16 mouse cellular contexts compared by ENCODE assay signal in genomic region chr14:22036338-22036737, GRCm38 (mm10). TPM values are rescaled to one million over a fixed set of nuclear protein-coding genes. Genes with fewer than 3 reads are reported as not detected.
DNase-seq lines count a peak whose midpoint lies in the region; ATAC-seq and TF ChIP-seq lines count a peak whose summit lies in the region.
"Had no signal": no experiment of that assay in that cellular context is flagged by ENCODE, and none has a peak within 500 bp of the region (broad histone marks: within the 10 kb centered on the region; RNA-seq: fewer than 3 reads in every experiment).

No protein-coding gene starts in this region.

- H3K36me3 ChIP-seq in hindbrain, embryonic 10.5 days: no peaks in the 10 kb centered on the region
- H3K36me3 ChIP-seq in hindbrain, embryonic 16.5 days (ENCODE audit: control insufficient read depth, insufficient read depth, low read length): no peaks in the 10 kb centered on the region
- no peaks in the 10 kb centered on the region for H3K36me3 ChIP-seq in embryonic facial prominence, embryonic 14.5 days (ENCODE audit: control insufficient read depth, insufficient read depth, low read length)
- no peaks in the 10 kb centered on the region for H3K36me3 ChIP-seq in intestine, embryonic 15.5 days
- H3K36me3 ChIP-seq: limb, embryonic 15.5 days had no signal

- no peak for ATAC-seq in hindbrain, embryonic 16.5 days
- ATAC-seq in embryonic facial prominence, embryonic 14.5 days (ENCODE audit: low read depth): no peak
- ATAC-seq in intestine, embryonic 15.5 days: peak; percentile 20; the same call in 1 of the 2 replicates
- no peak for ATAC-seq in erythroblast, adult 5-6 weeks (replicated peaks; ENCODE audit: low FRiP score, poor library complexity, severe bottlenecking)

- no peak overlapping the region for H3K9ac ChIP-seq in hindbrain, embryonic 16.5 days (ENCODE audit: low read depth, low read length)
- H3K9ac ChIP-seq in embryonic facial prominence, embryonic 14.5 days (ENCODE audit: low read depth, low read length): no peak overlapping the region
- no peak overlapping the region for H3K9ac ChIP-seq in intestine, embryonic 15.5 days
- H3K9ac ChIP-seq: limb, embryonic 15.5 days had no signal

- H3K4me2 ChIP-seq in hindbrain, embryonic 16.5 days (ENCODE audit: low read length): no peak overlapping the region
- peak overlapping the region; percentile 10; the same call in 1 of the 2 replicates for H3K4me2 ChIP-seq in embryonic facial prominence, embryonic 14.5 days (ENCODE audit: low read depth, low read length)
- no peak overlapping the region for H3K4me2 ChIP-seq in intestine, embryonic 15.5 days (replicated peaks)
- H3K4me2 ChIP-seq: limb, embryonic 15.5 days had no signal

- 0 out of 2 replicates have a peak overlapping the region, but pooled peaks have one; percentile 45 for H3K27ac ChIP-seq in hindbrain, embryonic 10.5 days
- H3K27ac ChIP-seq in hindbrain, embryonic 16.5 days (ENCODE audit: low read depth, low read length): no peak overlapping the region
- no peak overlapping the region for H3K27ac ChIP-seq in embryonic facial prominence, embryonic 14.5 days (replicated peaks; ENCODE audit: low read depth, low read length)
- no peak overlapping the region for H3K27ac ChIP-seq in intestine, embryonic 15.5 days
- H3K27ac ChIP-seq: kidney, postnatal 0 days; limb, embryonic 15.5 days had no signal

- H3K4me3 ChIP-seq in hindbrain, embryonic 10.5 days: no peak overlapping the region
- H3K4me3 ChIP-seq in hindbrain, embryonic 16.5 days (ENCODE audit: low read length): no peak overlapping the region
- H3K4me3 ChIP-seq in embryonic facial prominence, embryonic 14.5 days (ENCODE audit: low read depth, low read length): no peak overlapping the region
- H3K4me3 ChIP-seq in intestine, embryonic 15.5 days (replicated peaks): no peak overlapping the region
- H3K4me3 ChIP-seq: limb, embryonic 15.5 days; megakaryocyte, embryonic 14.5 days had no signal

- no peak for TF ChIP-seq POLR2A in brain, embryonic 14.5 days (IDR thresholded peaks at IDR 0.05; ENCODE audit: borderline replicate concordance, extremely low read depth, insufficient read depth, insufficient read length, poor library complexity, severe bottlenecking)

- no peaks in the 10 kb centered on the region for H3K9me3 ChIP-seq in hindbrain, embryonic 10.5 days
- H3K9me3 ChIP-seq in hindbrain, embryonic 16.5 days (ENCODE audit: control insufficient read depth, low read length): no peaks in the 10 kb centered on the region
- H3K9me3 ChIP-seq in embryonic facial prominence, embryonic 14.5 days (ENCODE audit: control insufficient read depth, low read length): no peaks in the 10 kb centered on the region
- no peaks in the 10 kb centered on the region for H3K9me3 ChIP-seq in intestine, embryonic 15.5 days
- H3K9me3 ChIP-seq: limb, embryonic 15.5 days; megakaryocyte, embryonic 14.5 days had no signal

- no peak for DNase-seq in hindbrain, embryonic 10.5 days (ENCODE audit: low spot score)
- peak; percentile 42 for DNase-seq in brain, embryonic 14.5 days (ENCODE audit: low read depth)
- no peak for DNase-seq in embryonic facial prominence, embryonic 14.5 days (ENCODE audit: low spot score)
- DNase-seq in c-Kit-positive CD71-positive TER-119-positive erythroid progenitor cells, embryonic 14.5 days (ENCODE audit: low spot score): no peak
- no peak for DNase-seq in cerebellum, postnatal 25 days
- DNase-seq: B cell, adult 2 months; cerebellum, adult 11-12 months; lung, postnatal 14 days; right cerebral cortex, postnatal 14 days; thymus, postnatal 14 days had no signal

- no peak for TF ChIP-seq CTCF in brain, embryonic 14.5 days (IDR thresholded peaks at IDR 0.05; ENCODE audit: borderline replicate concordance, extremely low read depth, insufficient read depth, insufficient read length)

- peaks cover 21% of the 10 kb centered on the region for H3K27me3 ChIP-seq in hindbrain, embryonic 10.5 days (ENCODE audit: insufficient read depth, poor library complexity, severe bottlenecking)
- H3K27me3 ChIP-seq in hindbrain, embryonic 16.5 days (replicated peaks; ENCODE audit: control insufficient read depth, insufficient read depth, low read length): peaks cover 2% of the 10 kb centered on the region
- H3K27me3 ChIP-seq in embryonic facial prominence, embryonic 14.5 days (replicated peaks; ENCODE audit: control insufficient read depth, insufficient read depth, low read length): peaks cover 11% of the 10 kb centered on the region; the same call in 1 of the 2 replicates
- no peaks in the 10 kb centered on the region for H3K27me3 ChIP-seq in intestine, embryonic 15.5 days (replicated peaks)
- H3K27me3 ChIP-seq: megakaryocyte, embryonic 14.5 days had no signal

- H3K4me1 ChIP-seq in hindbrain, embryonic 10.5 days (replicated peaks): peaks cover 40% of the 10 kb centered on the region
- peaks cover 17% of the 10 kb centered on the region for H3K4me1 ChIP-seq in hindbrain, embryonic 16.5 days (ENCODE audit: control insufficient read depth, insufficient read depth, low read depth, low read length)
- peaks cover 8% of the 10 kb centered on the region for H3K4me1 ChIP-seq in embryonic facial prominence, embryonic 14.5 days (ENCODE audit: control insufficient read depth, insufficient read depth, low read length)
- peaks cover 5% of the 10 kb centered on the region for H3K4me1 ChIP-seq in intestine, embryonic 15.5 days (replicated peaks)
- H3K4me1 ChIP-seq: megakaryocyte, embryonic 14.5 days had no signal

- WGBS in hindbrain, embryonic 10.5 days: 42% methylated on average over 6 of the region's 6 CpGs
- 28% methylated on average over 6 of the region's 6 CpGs for WGBS in hindbrain, embryonic 16.5 days
- 40% methylated on average over 6 of the region's 6 CpGs for WGBS in embryonic facial prominence, embryonic 14.5 days
- WGBS in intestine, embryonic 15.5 days: 40% methylated on average over 6 of the region's 6 CpGs

RNA-seq across cellular contexts. Expression of gene Lrmda, which starts 16.8 kb away (rescaled TPM):
- polyA plus RNA-seq in hindbrain, embryonic 10.5 days (2016; fragmentation: Nextera tagmentation; extraction: Ambion mirVana): 0.47 and 0.55 TPM in 2 replicates
- 0.30 and 0.80 TPM in 2 replicates for polyA plus RNA-seq in hindbrain, embryonic 16.5 days (2015; fragmentation: Nextera tagmentation; extraction: Ambion mirVana)
- not detected in 2 replicates for polyA plus RNA-seq in brain, embryonic 14.5 days (2012; rRNA removed)
- polyA plus RNA-seq in embryonic facial prominence, embryonic 14.5 days (2014; fragmentation: Nextera tagmentation; extraction: Ambion mirVana): 0.24 and 0.97 TPM in 2 replicates
- polyA plus RNA-seq in intestine, embryonic 15.5 days (2015; fragmentation: Nextera tagmentation; extraction: Ambion mirVana): 0.71 and 0.87 TPM in 2 replicates
- 2.1 TPM in 1 of 2 replicates, not detected in the other for total RNA-seq in erythroblast, adult 5-6 weeks (2015; ENCODE audit: low replicate concordance)
- 1.5 and 16.0 TPM in 2 replicates for total RNA-seq in erythroblast, adult 5-6 weeks (2017; ENCODE audit: low replicate concordance)

RNA-seq across cellular contexts. Expression of gene Zfp503, which starts 46.9 kb away (rescaled TPM):
- polyA plus RNA-seq in hindbrain, embryonic 10.5 days (2016; fragmentation: Nextera tagmentation; extraction: Ambion mirVana): 12.3 and 20.0 TPM in 2 replicates
- 8.0 and 9.9 TPM in 2 replicates for polyA plus RNA-seq in hindbrain, embryonic 16.5 days (2015; fragmentation: Nextera tagmentation; extraction: Ambion mirVana)
- polyA plus RNA-seq in brain, embryonic 14.5 days (2012; rRNA removed): 19.1 and 26.3 TPM in 2 replicates
- 10.6 and 13.6 TPM in 2 replicates for polyA plus RNA-seq in embryonic facial prominence, embryonic 14.5 days (2014; fragmentation: Nextera tagmentation; extraction: Ambion mirVana)
- polyA plus RNA-seq in intestine, embryonic 15.5 days (2015; fragmentation: Nextera tagmentation; extraction: Ambion mirVana): 14.2 and 16.5 TPM in 2 replicates
- total RNA-seq in erythroblast, adult 5-6 weeks (2015; ENCODE audit: low replicate concordance): 0.38 TPM in 1 of 2 replicates, not detected in the other
- 0.60 TPM in 1 of 2 replicates, not detected in the other for total RNA-seq in erythroblast, adult 5-6 weeks (2017; ENCODE audit: low replicate concordance)
